Mouse (Mus musculus): ENCODE data around the gene Nos1ap. TPM values are rescaled to one million over a fixed set of nuclear protein-coding genes. Genes with fewer than 3 reads are reported as not detected.

Nos1ap gene
- polyA plus RNA-seq, 1 experiment from 2014 or later = 17.2 TPM

- no peak for ATAC-seq (ENCODE audit: insufficient number of reproducible peaks, insufficient read depth, low FRiP score, low read depth)
- H3K9ac ChIP-seq (replicated peaks; ENCODE audit: low read depth, low read length) = no peak overlapping the region
- no peak overlapping the region for H3K4me3 ChIP-seq (ENCODE audit: low read depth, low read length)
- H3K27me3 ChIP-seq (ENCODE audit: control insufficient read depth, insufficient read depth, low read length) = no peaks in the 10 kb centered on the region
- H3K9me3 ChIP-seq (ENCODE audit: control insufficient read depth, low read depth, low read length) = no peaks in the 10 kb centered on the region
- H3K4me2 ChIP-seq (replicated peaks; ENCODE audit: low read depth, low read length) = no peak overlapping the region
- H3K36me3 ChIP-seq (ENCODE audit: control insufficient read depth, insufficient read depth, low read length) = no peaks in the 10 kb centered on the region
- H3K4me1 ChIP-seq (ENCODE audit: control insufficient read depth, insufficient read depth, low read length) = 0 out of 2 replicates have a peak, but pooled peaks cover 7% of the 10 kb centered on the region
- no peak overlapping the region for H3K27ac ChIP-seq (ENCODE audit: low read length)
- WGBS = 92% methylated on average over 2 of the region's 2 CpGs
Observed at GRCm38 (mm10) chr1:170566538-170566937, 23.1 kb downstream of the Nos1ap start.

GRCm38 (mm10) chr1:170564926-170565325 lies 24.7 kb downstream of the Nos1ap start:
- H3K4me2 ChIP-seq (replicated peaks; ENCODE audit: low read depth, low read length) = no peak overlapping the region
- no peaks in the 10 kb centered on the region for H3K27me3 ChIP-seq (ENCODE audit: control insufficient read depth, insufficient read depth, low read length)
- H3K27ac ChIP-seq (ENCODE audit: low read length) = no peak overlapping the region
- H3K9ac ChIP-seq (replicated peaks; ENCODE audit: low read depth, low read length) = no peak overlapping the region
- ATAC-seq (ENCODE audit: insufficient number of reproducible peaks, insufficient read depth, low FRiP score, low read depth) = no peak
- 85% methylated on average over 3 of the region's 3 CpGs for WGBS
- H3K4me3 ChIP-seq (ENCODE audit: low read depth, low read length) = no peak overlapping the region
- H3K36me3 ChIP-seq (ENCODE audit: control insufficient read depth, insufficient read depth, low read length) = no peaks in the 10 kb centered on the region
- H3K9me3 ChIP-seq (ENCODE audit: control insufficient read depth, low read depth, low read length) = no peaks in the 10 kb centered on the region
- H3K4me1 ChIP-seq (ENCODE audit: control insufficient read depth, insufficient read depth, low read length) = 0 out of 2 replicates have a peak, but pooled peaks cover 7% of the 10 kb centered on the region

- no peak overlapping the region for H3K27ac ChIP-seq (ENCODE audit: low read length)
- H3K4me1 ChIP-seq (ENCODE audit: control insufficient read depth, insufficient read depth, low read length) = no peaks in the 10 kb centered on the region
- H3K36me3 ChIP-seq (ENCODE audit: control insufficient read depth, insufficient read depth, low read length) = no peaks in the 10 kb centered on the region
- H3K9ac ChIP-seq (replicated peaks; ENCODE audit: low read depth, low read length) = no peak overlapping the region
- H3K4me2 ChIP-seq (replicated peaks; ENCODE audit: low read depth, low read length) = no peak overlapping the region
- 71% methylated on average over 1 of the region's 1 CpGs for WGBS
- no peak for ATAC-seq (ENCODE audit: insufficient number of reproducible peaks, insufficient read depth, low FRiP score, low read depth)
- no peaks in the 10 kb centered on the region for H3K27me3 ChIP-seq (ENCODE audit: control insufficient read depth, insufficient read depth, low read length)
- no peaks in the 10 kb centered on the region for H3K9me3 ChIP-seq (ENCODE audit: control insufficient read depth, low read depth, low read length)
- no peak overlapping the region for H3K4me3 ChIP-seq (ENCODE audit: low read depth, low read length)
Observed at GRCm38 (mm10) chr1:170562431-170562830, 27.2 kb downstream of the Nos1ap start.

DNA sequence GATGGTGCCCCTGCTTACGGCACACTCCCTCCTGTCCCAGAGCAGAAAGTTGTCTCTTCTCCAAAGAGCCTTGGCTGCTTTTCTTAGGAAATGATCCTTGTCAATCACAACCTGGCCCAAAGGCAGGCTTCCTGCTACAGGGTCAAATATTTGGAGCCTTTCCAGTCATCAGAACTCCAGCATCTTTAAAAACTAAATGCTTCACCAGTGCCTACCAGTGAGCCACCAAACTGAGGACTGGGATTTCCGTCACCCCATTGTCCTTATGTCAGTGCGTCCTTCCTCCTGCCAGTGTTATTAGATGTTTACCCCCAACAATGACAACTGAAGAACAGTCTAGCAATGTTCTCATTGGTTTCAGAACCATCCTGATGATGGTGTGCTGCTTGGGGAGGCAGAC lies 28.9 kb downstream of the Nos1ap start:
- H3K4me3 ChIP-seq (ENCODE audit: low read depth, low read length) = no peak overlapping the region
- no peaks in the 10 kb centered on the region for H3K9me3 ChIP-seq (ENCODE audit: control insufficient read depth, low read depth, low read length)
- ATAC-seq (ENCODE audit: insufficient number of reproducible peaks, insufficient read depth, low FRiP score, low read depth) = no peak
- H3K27ac ChIP-seq (ENCODE audit: low read length) = no peak overlapping the region
- 94% methylated on average over 3 of the region's 3 CpGs for WGBS
- no peak overlapping the region for H3K4me2 ChIP-seq (replicated peaks; ENCODE audit: low read depth, low read length)
- no peak overlapping the region for H3K9ac ChIP-seq (replicated peaks; ENCODE audit: low read depth, low read length)
- H3K36me3 ChIP-seq (ENCODE audit: control insufficient read depth, insufficient read depth, low read length) = no peaks in the 10 kb centered on the region
- H3K27me3 ChIP-seq (ENCODE audit: control insufficient read depth, insufficient read depth, low read length) = no peaks in the 10 kb centered on the region
- no peaks in the 10 kb centered on the region for H3K4me1 ChIP-seq (ENCODE audit: control insufficient read depth, insufficient read depth, low read length)

DNA sequence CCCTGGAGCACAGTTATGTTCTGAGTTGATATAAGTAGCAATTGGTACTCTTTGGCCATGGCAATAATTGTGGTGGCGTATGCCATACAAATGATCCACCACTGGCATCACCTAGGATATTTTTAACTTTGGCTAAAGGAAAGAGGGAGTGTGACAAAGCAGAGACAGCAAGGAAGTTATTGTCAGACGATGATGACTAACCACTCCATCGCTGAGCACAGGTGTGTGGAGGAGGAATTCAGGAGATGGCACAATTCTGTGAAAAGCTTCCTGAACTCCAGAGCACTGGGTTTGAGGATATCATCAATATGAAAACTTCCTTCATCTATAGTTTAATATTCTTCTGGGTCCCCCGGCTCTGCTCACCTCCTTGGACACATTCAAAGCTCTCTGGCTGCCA lies 31.7 kb downstream of the Nos1ap start:
- Histone ChIP-seq H3K27ac (ENCODE audit: low read length) (no peak overlapping the region), H3K9me3 (ENCODE audit: control insufficient read depth, low read depth, low read length) (no peaks in the 10 kb centered on the region), H3K36me3 (ENCODE audit: control insufficient read depth, insufficient read depth, low read length) (no peaks in the 10 kb centered on the region), H3K4me3 (ENCODE audit: low read depth, low read length) (no peak overlapping the region), H3K4me1 (ENCODE audit: control insufficient read depth, insufficient read depth, low read length) (no peaks in the 10 kb centered on the region), H3K9ac (replicated peaks; ENCODE audit: low read depth, low read length) (no peak overlapping the region), H3K27me3 (ENCODE audit: control insufficient read depth, insufficient read depth, low read length) (no peaks in the 10 kb centered on the region), H3K4me2 (replicated peaks; ENCODE audit: low read depth, low read length) (no peak overlapping the region)
- WGBS = 89% methylated on average over 4 of the region's 4 CpGs
- no peak for ATAC-seq (ENCODE audit: insufficient number of reproducible peaks, insufficient read depth, low FRiP score, low read depth)

GRCm38 (mm10) chr1:170556696-170557095 lies 33.0 kb downstream of the Nos1ap start:
- Histone ChIP-seq H3K4me1 (ENCODE audit: control insufficient read depth, insufficient read depth, low read length) (peaks cover under 1% of the 10 kb centered on the region; the same call in 1 of the 2 replicates), H3K4me3 (ENCODE audit: low read depth, low read length) (no peak overlapping the region), H3K4me2 (replicated peaks; ENCODE audit: low read depth, low read length) (no peak overlapping the region), H3K9ac (replicated peaks; ENCODE audit: low read depth, low read length) (no peak overlapping the region), H3K27me3 (ENCODE audit: control insufficient read depth, insufficient read depth, low read length) (no peaks in the 10 kb centered on the region), H3K27ac (ENCODE audit: low read length) (no peak overlapping the region), H3K9me3 (ENCODE audit: control insufficient read depth, low read depth, low read length) (no peaks in the 10 kb centered on the region), H3K36me3 (ENCODE audit: control insufficient read depth, insufficient read depth, low read length) (no peaks in the 10 kb centered on the region)
- ATAC-seq (ENCODE audit: insufficient number of reproducible peaks, insufficient read depth, low FRiP score, low read depth) = no peak
- WGBS = 89% methylated on average over 6 of the region's 6 CpGs

DNA sequence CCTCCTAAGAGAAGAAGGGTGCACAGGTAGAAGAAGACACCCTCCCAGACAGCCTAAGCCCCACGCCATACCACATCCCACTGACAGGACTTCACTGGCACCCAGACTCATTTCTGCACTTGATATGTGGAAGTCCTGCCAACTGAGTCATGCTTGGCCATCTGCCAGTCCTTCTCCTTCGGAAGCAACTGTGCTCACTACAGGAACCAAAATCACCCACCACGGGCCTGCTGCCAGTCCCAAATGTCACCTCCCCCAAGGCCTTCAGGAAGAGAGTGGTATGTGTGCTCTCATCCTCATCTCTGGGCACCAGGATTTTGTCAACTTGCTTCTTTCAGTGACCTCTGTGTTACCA lies 34.7 kb downstream of the Nos1ap start:
- Histone ChIP-seq H3K9ac (replicated peaks; ENCODE audit: low read depth, low read length) (no peak overlapping the region), H3K4me2 (replicated peaks; ENCODE audit: low read depth, low read length) (no peak overlapping the region), H3K4me3 (ENCODE audit: low read depth, low read length) (no peak overlapping the region), H3K36me3 (ENCODE audit: control insufficient read depth, insufficient read depth, low read length) (no peaks in the 10 kb centered on the region), H3K9me3 (ENCODE audit: control insufficient read depth, low read depth, low read length) (no peaks in the 10 kb centered on the region), H3K27ac (ENCODE audit: low read length) (no peak overlapping the region), H3K4me1 (ENCODE audit: control insufficient read depth, insufficient read depth, low read length) (peaks cover 9% of the 10 kb centered on the region; the same call in 1 of the 2 replicates), H3K27me3 (ENCODE audit: control insufficient read depth, insufficient read depth, low read length) (no peaks in the 10 kb centered on the region)
- 52% methylated on average over 3 of the region's 3 CpGs for WGBS
- no peak for ATAC-seq (ENCODE audit: insufficient number of reproducible peaks, insufficient read depth, low FRiP score, low read depth)

GRCm38 (mm10) chr1:170554235-170554938 lies 35.3 kb downstream of the Nos1ap start:
- H3K4me3 ChIP-seq (ENCODE audit: low read depth, low read length) = no peak overlapping the region
- H3K27ac ChIP-seq (ENCODE audit: low read length) = no peak overlapping the region
- H3K27me3 ChIP-seq (ENCODE audit: control insufficient read depth, insufficient read depth, low read length) = no peaks in the 10 kb centered on the region
- no peak overlapping the region for H3K9ac ChIP-seq (replicated peaks; ENCODE audit: low read depth, low read length)
- 97% methylated on average over 4 of the region's 4 CpGs for WGBS
- no peaks in the 10 kb centered on the region for H3K36me3 ChIP-seq (ENCODE audit: control insufficient read depth, insufficient read depth, low read length)
- H3K9me3 ChIP-seq (ENCODE audit: control insufficient read depth, low read depth, low read length) = no peaks in the 10 kb centered on the region
- no peak overlapping the region for H3K4me2 ChIP-seq (replicated peaks; ENCODE audit: low read depth, low read length)
- H3K4me1 ChIP-seq (ENCODE audit: control insufficient read depth, insufficient read depth, low read length) = peaks cover 9% of the 10 kb centered on the region; the same call in 1 of the 2 replicates
- ATAC-seq (ENCODE audit: insufficient number of reproducible peaks, insufficient read depth, low FRiP score, low read depth) = no peak

Data from stomach, embryonic 14.5 days (tissue).